Mouse (Mus musculus) ovary, postnatal 10 days (tissue): ENCODE measurements around the gene Tmem171.

Experiments
- DNase-seq: peaks from one replicate; pipeline ENCODE4 v3.0.0; 2022; ENCODE audit warnings: low spot score

Gene Tmem171

GRCm38 (mm10) chr13:98693316-98693715 lies 1.3 kb downstream of the Tmem171 start:
- no peak for DNase-seq

- DNase-seq = no peak
These were observed 2.6 kb downstream of the Tmem171 start for GRCm38 (mm10) chr13:98691956-98692515.

- DNase-seq = no peak
These were observed 3.7 kb downstream of the Tmem171 start for GRCm38 (mm10) chr13:98690886-98691285.

- DNase-seq = no peak
These were observed 4.9 kb downstream of the Tmem171 start for GRCm38 (mm10) chr13:98689605-98690290.

- no peak for DNase-seq
These were observed 6.7 kb downstream of the Tmem171 start for GRCm38 (mm10) chr13:98687931-98688330.

GRCm38 (mm10) chr13:98684144-98684900 lies 10.3 kb downstream of the Tmem171 start:
- no peak for DNase-seq

GRCm38 (mm10) chr13:98683412-98683811 lies 11.2 kb downstream of the Tmem171 start:
- DNase-seq = no peak

- DNase-seq = no peak
These were observed 14.1 kb downstream of the Tmem171 start for GRCm38 (mm10) chr13:98680470-98681060.

GRCm38 (mm10) chr13:98679631-98680041 lies 15.0 kb downstream of the Tmem171 start:
- no peak for DNase-seq

GRCm38 (mm10) chr13:98679230-98679629 lies 15.4 kb downstream of the Tmem171 start:
- no peak for DNase-seq

GRCm38 (mm10) chr13:98673922-98674321 lies 20.7 kb downstream of the Tmem171 start:
- no peak for DNase-seq

GRCm38 (mm10) chr13:98669296-98669695 lies 25.3 kb downstream of the Tmem171 start:
- DNase-seq = no peak

- DNase-seq = no peak
These were observed 27.3 kb downstream of the Tmem171 start for GRCm38 (mm10) chr13:98667316-98667715.

GRCm38 (mm10) chr13:98665240-98665639 lies 29.4 kb downstream of the Tmem171 start:
- DNase-seq = no peak

GRCm38 (mm10) chr13:98662173-98662675 lies 32.4 kb downstream of the Tmem171 start:
- no peak for DNase-seq

- DNase-seq = no peak
These were observed 38.6 kb downstream of the Tmem171 start for GRCm38 (mm10) chr13:98656034-98656471.

- DNase-seq = no peak
These were observed 39.3 kb downstream of the Tmem171 start for GRCm38 (mm10) chr13:98655346-98655745.

- DNase-seq = no peak
These were observed 40.3 kb downstream of the Tmem171 start for GRCm38 (mm10) chr13:98654129-98654939.

- no peak for DNase-seq
These were observed 42.4 kb downstream of the Tmem171 start for GRCm38 (mm10) chr13:98652194-98652593.

- no peak for DNase-seq
These were observed 43.2 kb downstream of the Tmem171 start for GRCm38 (mm10) chr13:98651228-98651977.
